8 mouse cellular contexts compared by ENCODE assay signal in the genomic region with DNA sequence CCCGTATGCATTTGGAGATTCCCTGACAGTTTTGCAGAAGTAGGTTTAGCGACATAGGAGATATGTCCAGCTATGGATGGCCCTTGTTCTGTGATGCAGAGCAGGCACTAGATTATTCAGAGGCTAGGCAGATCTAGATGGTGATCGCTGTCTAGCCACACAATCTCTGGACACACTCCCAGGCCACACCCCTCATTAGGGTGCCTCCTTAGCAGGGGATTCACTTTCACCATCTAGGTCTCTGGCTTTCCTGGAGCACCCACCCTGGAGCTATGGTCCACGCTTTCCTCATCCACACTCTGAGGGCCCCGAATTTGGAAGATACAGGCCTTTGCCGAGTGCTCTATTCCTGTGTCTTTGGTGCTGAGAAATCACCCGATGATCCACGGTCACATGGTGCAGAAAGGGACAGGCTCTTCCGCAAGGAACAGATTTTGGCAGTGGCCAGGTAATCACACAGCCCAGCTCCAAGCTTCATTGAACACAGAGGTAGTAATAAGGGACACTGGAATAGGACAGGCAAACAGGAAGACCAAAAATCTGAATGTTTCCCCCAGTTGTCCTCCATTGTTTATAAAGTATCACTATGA. TPM values are rescaled to one million over a fixed set of nuclear protein-coding genes. Genes with fewer than 3 reads are reported as not detected.
A peak's percentile ranks its signal among the peaks of the same experiment; 100 is the strongest.
DNase-seq lines count a peak whose midpoint lies in the region; ATAC-seq lines count a peak whose summit lies in the region.

No protein-coding gene starts in this region.

- ATAC-seq in frontal cortex, adult (ENCODE audit: low TSS enrichment) = peak; percentile 5

- no peak for DNase-seq in frontal cortex, postnatal 25 days (ENCODE audit: low spot score in 2 of 2)
- peak; percentile 70 for DNase-seq in brain, adult 2 months (ENCODE audit: low read depth, low spot score)
- peak; percentile 30 for DNase-seq in gastrocnemius, postnatal 10 days
- DNase-seq in kidney, adult 9 months = peak; percentile 54
- DNase-seq in lung, postnatal 14 days = peak; percentile 38
- DNase-seq in embryo, embryonic 9.5 days (ENCODE audit: extremely low spot score) = no peak
- no peak for DNase-seq in ovary, postnatal 10 days (ENCODE audit: low spot score)

RNA-seq across cellular contexts. Expression of a gene that starts 4.2 kb away (rescaled TPM):
- total RNA-seq in gastrocnemius, postnatal 10 days (2021) = 10 to 100 TPM; 16.1 to 16.3 TPM

RNA-seq across cellular contexts. Expression of a gene that starts 22.7 kb away (rescaled TPM):
- 10 to 100 TPM; 26.0 to 28.4 TPM for total RNA-seq in gastrocnemius, postnatal 10 days (2021)

RNA-seq across cellular contexts. Expression of a gene that starts 24.0 kb away (rescaled TPM):
- 1 to 10 TPM; 3.8 to 4.5 TPM for total RNA-seq in gastrocnemius, postnatal 10 days (2021)

RNA-seq across cellular contexts. Expression of a gene that starts 24.4 kb away (rescaled TPM):
- 10 to 100 TPM in 1 of 2 experiments, 1 to 10 TPM in 1; 9.4 to 13.0 TPM for total RNA-seq in gastrocnemius, postnatal 10 days (2021)

RNA-seq across cellular contexts. Expression of a gene that starts 31.3 kb away (rescaled TPM):
- 10 to 100 TPM; 58.4 to 59.5 TPM for total RNA-seq in gastrocnemius, postnatal 10 days (2021)

Comparison
In these comparisons a context has a peak if more than half of its experiments do, and no peak if none do; other contexts are left out.
1. DNase-seq: peak in brain, adult 2 months (single experiment), gastrocnemius, postnatal 10 days (single experiment), kidney, adult 9 months (single experiment) and lung, postnatal 14 days (single experiment); none in frontal cortex, postnatal 25 days (0 of 2), embryo, embryonic 9.5 days (single experiment) and ovary, postnatal 10 days (single experiment).